Mouse (Mus musculus) R1 (cell line): ENCODE data around the gene Madcam1.
"Not testable (repeated sequence)": the region's sequence is repeated elsewhere in the genome, so short reads cannot be mapped to it uniquely, and the experiment has no call there.

ENCODE experiments used
- DNase-seq: peaks from one replicate; pipeline ENCODE4 v3.0.0-alpha.2; 2018; ENCODE audit warnings: low read depth, low spot score

Gene Madcam1

DNA sequence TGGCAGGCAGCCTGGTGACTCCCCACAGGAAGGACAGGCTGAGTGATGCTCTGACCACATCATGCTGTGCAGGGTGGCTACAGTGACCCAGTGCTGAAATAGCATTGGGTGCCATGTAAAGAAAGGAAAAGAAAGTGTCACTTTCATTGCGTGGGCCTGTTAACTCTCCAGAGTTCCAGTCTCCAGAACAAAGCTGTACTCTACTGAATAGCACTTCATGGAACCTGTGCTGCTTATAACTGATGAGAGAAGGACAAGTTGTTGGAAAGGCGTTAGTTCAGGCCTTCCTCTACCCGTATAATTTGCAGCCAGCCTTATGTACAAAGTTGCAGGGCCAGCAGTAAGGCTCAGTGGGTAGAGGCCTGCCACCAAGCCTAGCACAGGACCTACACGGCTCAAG, 24.4 kb downstream of the Madcam1 start, which contains the start of gene Gzmm:
Gene Gzmm (plus strand): TSS at position 301 of the 400 bp plus-strand sequence.
- DNase-seq = no peak

DNA sequence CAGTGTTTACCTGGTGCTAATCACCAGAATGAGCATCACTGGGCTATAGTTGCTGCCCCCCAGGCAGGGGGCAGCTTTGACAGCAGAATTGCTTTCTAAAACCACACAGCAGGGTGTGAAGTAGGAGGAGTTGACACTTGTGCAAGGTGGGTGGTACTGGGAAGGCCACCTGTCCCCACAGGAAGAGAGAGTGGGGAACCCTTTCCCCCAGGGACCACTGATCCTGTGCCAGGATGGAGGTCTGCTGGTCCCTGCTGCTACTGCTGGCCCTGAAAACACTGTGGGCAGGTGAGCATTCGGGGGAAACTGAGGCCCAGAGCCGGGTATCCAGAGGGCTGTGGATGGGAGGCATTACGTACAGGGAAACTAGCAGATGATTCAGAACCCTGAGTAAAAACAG, 24.8 kb downstream of the Madcam1 start:
- DNase-seq = no peak

DNA sequence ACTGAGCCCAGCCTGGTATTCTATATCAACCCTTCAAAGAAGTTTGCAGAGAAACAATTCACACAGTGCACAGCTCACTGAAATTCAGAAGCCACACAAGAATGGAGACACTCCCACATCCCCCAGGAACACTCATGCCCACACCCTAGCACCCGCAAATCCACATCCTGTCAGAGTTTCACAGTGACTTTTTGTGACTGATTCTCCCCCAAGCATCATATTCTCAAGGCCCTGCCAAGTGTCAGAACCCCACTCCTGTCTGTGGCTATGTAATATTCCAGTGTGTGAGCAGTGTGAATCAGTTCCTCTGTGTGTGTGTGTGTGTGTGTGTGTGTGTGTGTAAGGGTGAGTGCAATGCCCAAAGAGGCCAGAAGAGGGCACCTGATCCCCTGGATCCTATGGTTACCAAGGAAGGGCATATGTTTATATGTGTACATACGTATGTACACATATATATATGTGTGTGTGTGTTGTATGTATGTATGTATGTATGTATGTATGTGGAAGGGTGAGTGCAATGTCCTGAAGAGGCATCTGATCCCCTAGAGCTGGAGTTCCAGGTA, 27.7 kb downstream of the Madcam1 start:
- peak; percentile 65 for DNase-seq

DNA sequence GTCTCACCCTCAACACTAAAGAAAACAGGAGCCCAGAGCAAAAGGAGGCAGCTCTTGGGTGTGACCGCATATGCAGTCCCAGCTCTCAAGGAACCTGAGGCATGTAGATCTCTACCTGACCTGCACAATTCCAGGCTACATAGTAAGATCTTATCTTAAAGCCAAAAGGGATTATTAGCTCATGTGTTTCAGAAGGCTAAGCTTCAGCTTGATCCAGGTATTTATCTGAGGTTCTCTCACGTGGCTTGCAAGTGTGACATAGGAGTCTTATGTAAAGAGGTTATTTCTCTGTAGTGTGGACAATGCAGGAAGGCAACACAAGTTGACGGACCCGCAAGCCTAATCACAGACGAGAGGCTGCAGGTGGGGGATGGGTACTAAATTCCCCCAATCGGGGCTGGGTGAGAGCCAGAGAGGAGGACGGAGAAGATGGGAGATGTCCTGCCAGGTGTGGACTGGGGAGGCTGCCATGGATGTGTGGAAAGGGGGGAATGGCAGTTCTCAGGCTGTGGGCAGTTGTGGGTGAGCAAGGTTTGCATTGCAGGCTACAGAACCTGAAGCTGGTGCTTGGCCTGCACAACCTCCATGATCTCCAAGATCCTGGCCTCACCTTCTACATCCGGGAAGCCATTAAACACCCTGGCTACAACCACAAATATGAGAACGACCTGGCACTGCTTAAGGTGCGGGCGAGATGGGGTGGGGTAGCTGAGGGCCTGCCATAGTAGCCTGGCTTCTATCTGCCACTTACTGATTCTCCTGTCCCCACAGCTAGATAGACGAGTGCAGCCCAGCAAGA, 29.4 kb downstream of the Madcam1 start:
- DNase-seq = no peak

DNA sequence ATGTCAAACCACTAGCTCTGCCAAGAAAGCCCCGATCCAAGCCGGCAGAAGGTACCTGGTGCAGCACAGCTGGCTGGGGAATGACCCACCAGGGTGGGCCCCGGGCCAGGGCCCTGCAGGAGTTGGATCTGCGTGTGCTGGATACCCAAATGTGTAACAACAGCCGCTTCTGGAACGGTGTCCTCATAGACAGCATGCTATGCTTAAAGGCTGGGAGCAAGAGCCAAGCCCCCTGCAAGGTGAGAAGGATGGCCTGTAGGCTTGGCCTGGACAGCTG, 30.0 kb downstream of the Madcam1 start:
- DNase-seq = no peak

DNA sequence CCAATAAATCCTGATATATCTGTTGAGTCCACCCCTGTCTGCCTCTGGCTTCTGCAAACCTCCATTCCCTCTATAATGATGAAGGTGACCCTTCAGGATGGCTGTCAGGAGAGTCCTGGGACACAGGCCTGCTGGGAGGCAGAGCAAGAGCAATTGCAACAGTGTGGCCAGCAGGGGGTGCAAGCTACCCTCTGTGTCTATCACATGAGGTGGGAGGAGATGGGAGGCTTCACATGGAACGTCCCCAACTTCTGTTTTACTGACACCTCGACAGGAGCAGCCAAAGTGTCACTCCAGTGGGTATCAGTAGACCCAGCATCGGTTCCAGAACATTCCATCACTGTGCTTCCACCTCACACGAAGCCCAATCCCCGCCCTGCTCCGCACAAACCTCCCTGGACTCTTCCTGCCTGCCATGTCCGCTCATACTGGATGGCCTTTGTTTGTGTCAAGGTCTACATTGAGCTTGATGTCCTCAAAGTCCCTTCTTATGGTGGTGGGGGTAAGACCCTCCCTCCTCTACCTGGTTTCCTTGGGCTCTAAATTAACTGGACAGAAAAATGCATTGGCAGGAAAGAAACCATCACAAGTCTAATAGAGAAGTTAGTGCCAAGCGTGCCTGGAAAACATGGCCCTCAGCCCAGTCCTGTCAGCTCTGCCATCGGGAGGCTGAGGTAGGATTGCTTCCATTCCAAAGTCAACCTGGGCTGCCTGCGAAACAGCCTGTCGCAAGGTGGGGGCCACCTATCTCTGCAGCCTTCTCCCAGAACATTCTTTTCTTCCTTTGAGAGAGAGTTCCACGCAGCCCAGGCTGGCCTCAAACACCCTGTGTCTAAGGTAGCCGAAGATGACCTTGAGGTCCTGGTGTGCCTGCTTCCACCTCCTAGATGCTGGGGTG, 31.1 kb downstream of the Madcam1 start:
- peak; percentile 83 for DNase-seq

DNA sequence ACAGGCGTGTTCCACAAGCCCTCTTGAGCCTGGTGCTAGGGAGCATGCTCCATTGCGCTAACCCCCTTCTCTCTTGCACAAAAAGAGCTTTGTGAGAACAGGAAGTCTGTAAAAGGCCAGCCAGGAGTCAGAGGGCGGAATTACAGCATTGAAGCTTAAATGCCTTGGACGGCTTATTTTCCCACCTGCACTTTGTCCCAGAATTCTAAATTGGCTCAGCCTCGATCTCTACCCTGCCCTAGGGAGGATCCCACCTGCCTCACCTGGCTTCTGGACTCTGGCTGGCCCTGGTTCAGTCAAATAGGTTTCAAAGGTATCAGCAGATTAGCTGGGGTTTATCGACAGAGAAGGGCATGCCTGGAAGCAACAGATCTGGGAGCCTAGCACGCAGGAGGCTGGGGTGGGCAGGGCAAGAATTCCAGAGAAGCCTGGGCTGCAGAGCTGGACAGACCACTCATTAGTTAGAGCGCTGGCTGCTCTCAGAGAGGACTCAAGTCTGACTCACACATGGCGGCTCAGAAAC, 31.8 kb downstream of the Madcam1 start:
- no peak for DNase-seq

DNA sequence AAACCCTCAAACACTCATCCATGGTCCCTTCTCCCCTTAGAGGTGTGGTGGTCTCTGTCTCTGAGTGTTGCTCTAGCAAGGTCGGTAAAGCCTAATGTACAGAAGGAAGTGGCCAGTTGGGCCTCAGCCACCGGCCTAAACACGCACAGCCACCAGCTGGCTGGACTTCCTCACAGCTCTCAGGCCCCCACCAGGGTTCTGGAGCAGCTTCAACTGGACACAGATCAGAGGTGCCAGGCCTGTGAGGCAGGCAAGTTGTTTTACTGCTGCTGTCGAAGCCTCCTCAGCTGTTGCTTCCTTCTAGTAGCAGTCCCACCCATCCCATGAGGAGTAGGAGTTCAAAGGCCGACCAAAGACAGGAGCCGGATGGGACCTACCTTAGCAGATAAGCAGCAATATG, 33.6 kb downstream of the Madcam1 start:
- no peak for DNase-seq

DNA sequence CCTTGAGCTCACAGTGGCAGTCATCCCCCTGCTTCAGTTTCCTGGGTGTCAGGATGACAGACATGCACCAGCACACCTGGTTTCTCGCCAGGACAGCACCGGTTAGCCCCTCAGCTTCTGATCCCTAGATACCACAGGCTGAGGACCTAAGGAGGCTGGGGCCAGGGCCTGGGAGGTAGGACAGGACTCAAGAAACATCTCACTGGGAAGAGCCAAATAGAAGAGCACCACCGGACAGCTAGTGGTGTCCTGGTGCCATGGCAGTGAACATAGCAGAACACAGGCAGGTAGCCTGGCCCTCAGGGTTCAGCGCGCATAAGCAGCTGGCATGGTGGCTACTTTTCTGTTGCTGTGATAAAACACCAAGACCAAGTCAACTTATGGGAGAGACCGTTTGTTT, 34.1 kb downstream of the Madcam1 start:
- no peak for DNase-seq

DNA sequence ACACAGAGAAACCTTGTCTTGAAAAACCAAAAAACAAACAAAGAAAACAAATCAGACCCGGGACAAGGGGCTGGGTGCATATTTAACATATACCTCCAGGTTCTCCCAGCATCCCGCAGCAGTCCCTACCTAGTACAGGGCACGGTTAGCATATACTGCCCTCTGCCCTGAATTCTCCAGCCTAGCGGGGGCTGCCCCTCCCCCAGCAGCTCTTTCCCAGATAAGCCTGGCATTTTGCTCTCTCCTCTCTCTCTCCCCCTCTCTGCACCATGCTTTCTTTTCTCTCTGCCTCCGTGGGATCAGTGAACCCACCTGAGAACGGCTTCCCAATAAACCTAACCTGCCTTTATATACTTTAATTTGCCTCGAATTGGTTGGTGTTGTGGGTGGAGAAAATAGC, 36.3 kb downstream of the Madcam1 start:
- DNase-seq = no peak

DNA sequence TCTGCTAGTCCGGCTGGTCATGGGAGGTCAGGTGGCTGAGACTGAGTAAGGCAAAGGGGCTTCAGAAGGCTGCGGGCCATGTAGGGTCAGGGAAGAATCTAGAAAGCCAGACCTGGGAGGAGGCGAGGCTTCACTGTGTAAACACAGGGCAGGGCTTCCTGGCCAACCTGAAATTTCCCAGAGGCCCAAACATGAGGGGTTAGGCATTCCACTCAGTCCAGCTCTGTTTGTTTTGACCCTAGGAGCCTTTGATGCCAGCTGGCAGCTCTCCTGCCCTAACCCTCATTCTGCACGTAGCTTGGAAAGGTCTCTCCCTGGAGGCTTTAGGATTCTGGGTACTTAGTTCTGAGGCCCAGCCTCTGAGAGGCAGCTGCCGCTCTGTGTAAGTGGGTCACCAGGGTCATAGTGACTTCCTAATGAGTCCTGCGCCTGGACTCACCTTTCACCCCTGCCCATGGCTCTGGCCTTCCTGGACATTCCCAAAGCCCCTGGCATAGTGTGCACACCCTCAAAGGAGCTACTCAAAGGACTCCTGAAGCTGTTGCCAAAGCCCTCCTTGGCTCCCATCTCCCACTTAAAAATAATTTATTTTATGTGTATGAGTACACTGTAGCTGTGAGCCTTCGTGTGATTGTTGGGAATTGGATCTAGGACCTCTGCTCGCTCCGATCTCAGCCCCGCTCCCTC, 37.2 kb downstream of the Madcam1 start:
- no peak for DNase-seq

DNA sequence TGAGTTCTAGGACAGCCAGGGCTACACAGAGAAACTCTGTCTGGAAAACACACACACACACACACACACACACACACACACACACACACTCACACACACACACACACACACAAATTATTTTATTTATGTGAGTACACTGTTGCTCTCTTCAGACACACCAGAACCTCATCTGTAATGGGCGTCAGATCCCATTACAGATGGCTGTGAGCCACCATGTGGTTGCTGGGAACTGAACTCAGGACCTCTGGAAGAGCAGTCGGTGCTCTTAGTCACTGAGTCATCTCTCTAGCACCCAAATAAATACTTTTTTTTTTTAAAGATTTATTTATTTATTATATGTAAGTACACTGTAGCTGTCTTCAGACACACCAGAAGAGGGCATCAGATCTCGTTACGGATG, 38.6 kb downstream of the Madcam1 start:
- not testable (repeated sequence) for DNase-seq

DNA sequence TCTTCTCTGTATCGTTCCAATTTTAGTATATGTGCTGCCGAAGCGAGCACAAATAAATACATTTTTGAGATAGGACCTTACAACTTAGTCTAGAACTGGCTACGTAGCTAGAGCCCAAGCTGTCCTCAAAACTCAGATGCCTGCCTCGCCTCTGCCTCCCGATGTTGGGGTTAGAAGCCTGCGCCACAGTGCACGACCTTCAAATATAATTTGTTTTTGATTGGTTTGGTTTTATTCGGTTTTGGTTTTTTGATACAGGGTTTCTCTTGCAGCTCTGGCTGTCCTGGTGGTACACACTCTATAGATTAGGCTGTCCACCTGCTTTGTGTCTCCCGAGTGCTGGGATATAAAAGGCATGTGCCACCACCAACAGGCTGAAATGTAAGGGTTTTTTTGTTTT, 39.2 kb downstream of the Madcam1 start:
- DNase-seq = no peak

DNA sequence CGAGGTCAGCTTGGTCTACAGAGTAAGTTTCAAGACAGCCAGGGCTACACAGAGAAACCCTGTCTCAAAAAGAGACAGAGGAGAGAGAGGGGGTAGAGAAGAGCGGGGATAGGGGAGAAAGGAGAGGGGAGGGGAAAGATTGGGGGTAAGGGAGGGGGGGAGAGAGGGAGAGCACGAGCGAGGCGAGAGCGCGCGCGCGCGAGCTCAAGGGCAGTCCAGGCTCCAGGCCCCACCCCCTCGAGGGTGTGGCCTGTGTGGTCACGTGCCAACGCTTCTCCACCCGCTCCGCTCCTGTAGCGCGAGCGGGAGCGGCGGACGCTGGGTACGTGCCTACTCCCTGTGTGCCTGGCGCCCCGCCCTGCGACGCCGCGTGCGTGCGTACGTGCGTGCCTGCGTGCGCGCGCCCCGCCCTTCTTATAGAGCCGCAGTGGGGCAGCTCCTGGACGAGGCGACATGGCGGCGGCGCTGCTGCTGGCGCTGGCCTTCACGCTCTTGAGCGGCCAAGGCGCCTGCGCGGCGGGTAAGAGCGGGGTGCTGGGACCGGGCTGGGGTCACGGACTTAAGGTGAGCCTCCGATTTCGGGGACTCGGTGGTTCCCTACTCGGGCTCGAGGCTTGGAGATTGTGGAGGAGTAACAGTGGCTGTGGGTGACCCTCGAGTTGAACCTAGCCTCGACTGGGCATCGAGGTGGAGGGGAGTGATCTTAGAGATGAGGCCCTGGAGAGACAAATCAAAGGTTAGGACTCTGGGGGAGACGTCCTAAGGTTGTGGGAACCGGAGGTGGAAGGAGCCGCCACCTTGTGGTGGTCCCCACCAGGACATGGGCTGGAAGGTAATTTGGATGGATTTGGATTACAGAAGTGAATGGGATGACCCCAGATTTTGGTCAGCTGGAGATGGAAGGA, 40.0 kb downstream of the Madcam1 start, which contains the start of gene Bsg:
Gene Bsg (plus strand): TSS at position 427 of the 905 bp plus-strand sequence.
- peak; percentile 99 for DNase-seq

DNA sequence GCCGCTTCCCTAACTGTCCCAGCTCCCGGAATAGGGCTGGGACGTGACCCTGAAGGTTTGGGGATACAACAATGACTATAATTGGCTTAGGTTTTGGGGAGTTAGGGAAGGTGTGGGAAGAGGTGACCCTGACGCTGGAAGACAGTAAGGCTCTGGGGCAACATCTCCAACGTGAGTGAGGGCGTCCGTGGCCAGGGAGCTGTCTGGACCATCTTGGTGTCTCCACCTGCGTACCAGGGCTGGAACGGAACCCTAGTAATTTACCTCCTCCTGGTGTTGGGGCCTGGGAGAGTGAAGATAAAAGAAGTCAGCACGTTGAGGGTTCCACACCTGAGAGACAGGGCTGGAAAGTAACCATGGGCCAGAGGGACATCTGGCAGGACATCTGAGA, 40.6 kb downstream of the Madcam1 start:
- DNase-seq = no peak

DNA sequence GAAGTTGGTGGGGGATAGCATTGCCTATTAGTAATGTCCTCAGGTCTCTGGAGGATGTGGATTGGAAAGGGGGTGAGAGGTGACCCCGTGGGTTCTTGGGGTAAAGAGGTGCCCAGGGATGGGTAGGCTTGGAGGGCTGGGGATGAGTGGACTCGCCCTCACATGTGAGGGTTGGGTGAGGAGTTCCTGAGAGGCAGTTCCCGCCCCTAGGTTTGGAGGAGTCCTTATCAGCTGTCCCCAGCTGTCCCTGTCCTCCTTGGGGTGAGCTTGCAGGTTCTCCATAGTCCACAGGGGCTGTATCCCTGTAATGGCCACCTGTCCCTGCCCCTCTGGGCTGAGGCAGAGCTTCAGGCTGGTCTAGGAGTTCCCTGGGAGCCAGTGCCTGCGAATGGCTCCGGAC, 41.6 kb downstream of the Madcam1 start:
- no peak for DNase-seq

DNA sequence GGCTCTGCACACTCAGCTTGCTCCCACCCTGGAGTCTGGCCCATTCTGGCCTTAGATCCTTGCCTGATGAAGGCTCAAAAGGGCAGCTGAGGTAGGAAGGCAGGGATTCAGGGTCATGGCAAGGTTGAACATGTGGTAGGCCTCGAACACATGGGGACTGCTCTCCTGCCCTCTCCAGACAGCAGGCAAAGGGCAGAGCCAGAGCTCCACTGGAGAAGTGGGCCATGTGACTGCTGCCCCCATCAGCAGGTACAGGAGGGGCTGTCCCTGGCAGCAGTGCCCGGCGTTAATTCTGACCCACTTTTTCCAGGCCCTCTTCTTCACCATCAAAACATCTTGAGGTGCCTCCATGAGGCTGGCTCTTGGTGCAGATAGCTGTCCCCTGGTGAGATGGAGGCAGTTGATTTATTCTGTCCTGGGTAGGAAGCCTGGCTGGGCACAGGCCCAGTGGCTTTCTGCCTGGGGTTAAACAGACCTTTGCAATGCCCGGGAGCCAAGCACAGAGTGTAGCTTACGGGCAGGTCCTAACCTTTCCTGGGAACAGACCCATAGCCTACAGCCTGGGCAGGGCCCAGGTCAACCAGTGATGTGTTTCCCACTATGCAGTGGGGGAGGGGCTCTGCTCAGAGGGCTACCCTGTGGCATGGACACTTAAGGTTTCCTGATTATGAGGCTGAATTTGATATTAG, 42.2 kb downstream of the Madcam1 start:
- no peak for DNase-seq

DNA sequence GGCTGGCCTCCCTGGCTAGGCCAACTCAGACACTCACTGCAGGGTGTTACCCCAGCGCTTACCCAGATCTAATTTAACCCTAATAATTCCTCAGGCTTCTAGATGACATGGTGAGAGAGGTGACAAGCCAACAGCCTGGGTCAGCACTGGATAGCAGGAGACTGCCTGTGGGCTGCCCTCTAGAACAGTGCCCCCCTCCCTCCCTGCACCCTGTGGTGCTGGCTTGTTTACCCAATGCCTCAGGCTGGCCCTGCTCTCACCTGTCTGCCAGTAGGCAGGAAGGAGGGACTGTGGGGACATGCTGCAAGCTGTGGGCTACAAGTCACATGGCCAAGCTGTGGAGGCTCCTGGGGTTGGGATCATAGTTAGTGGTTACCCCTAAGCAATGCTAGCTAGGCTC, 42.8 kb downstream of the Madcam1 start:
- DNase-seq = no peak

DNA sequence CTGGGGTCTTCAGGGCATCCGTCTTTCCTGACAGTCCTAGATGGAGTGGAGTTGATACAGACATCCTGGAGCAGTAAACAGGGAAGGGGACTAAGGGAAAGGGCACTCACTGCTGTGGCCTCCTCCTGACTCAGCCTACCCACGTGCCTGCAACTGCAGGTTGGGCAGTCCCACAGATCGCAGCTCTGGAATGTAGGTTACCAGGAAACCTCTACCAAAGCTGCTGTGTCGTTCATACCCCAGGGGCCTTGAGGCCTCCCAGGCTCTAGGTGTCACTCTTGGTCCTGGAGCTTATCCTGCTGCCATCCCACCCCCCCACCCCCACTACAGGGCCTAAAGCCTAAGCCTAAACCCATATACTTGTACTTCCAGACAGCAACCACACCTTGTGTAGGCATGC, 43.4 kb downstream of the Madcam1 start:
- peak; percentile 79 for DNase-seq

DNA sequence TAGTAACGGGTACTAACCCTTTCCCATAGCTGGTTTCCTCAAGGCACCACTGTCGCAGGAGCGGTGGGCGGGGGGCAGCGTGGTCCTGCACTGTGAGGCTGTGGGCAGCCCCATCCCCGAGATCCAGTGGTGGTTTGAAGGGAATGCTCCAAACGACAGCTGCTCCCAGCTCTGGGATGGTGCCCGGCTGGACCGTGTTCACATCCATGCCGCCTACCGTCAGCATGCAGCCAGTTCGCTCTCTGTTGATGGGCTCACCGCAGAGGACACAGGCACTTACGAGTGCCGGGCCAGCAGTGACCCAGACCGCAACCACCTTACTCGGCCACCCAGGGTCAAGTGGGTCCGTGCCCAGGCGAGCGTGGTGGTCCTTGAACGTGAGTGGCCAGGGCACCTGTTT, 44.3 kb downstream of the Madcam1 start:
- DNase-seq = no peak
